Mouse (Mus musculus) cerebellum, adult 2 months (tissue): Measurements from ENCODE around the gene A930002H24Rik.

Source experiments
- CTCF ChIP-seq: fragments of 200-500 bp; IDR thresholded peaks from 2 replicates; pipeline ENCODE4 v1.5.1; 2011; ENCODE audit warnings: low read depth, mild to moderate bottlenecking, control low read depth, low read length, moderate library complexity, borderline replicate concordance; ENCODE audit not compliant: insufficient read depth
- POLR2A ChIP-seq: fragments of 200-500 bp; IDR thresholded peaks from 2 replicates; pipeline ENCODE4 v1.6.1; 2011; ENCODE audit warnings: low read length, control low read depth, borderline replicate concordance; ENCODE audit not compliant: insufficient read depth

GRCm38 (mm10) chr17:63863012-63863630, 470 bp downstream of the A930002H24Rik start, which contains the start of gene Fer:
- TF ChIP-seq CTCF (no peak), POLR2A (no peak)
